Mouse (Mus musculus) testis, adult 2 months (tissue): ENCODE results near the gene Mafg. TPM values are rescaled to one million over a fixed set of nuclear protein-coding genes. Genes with fewer than 3 reads are reported as not detected.

Experiments
- H3K27ac ChIP-seq: fragments of 200-500 bp; 2 replicates; pipeline ENCODE4 v1.5.1; 2012; ENCODE audit warnings: low read depth, low read length; ENCODE audit not compliant: control insufficient read depth, insufficient read depth
- H3K27me3 ChIP-seq: fragments of 200-500 bp; 2 replicates; pipeline ENCODE4 v1.6.1; 2012; ENCODE audit warnings: mild to moderate bottlenecking, low read length, moderate library complexity; ENCODE audit not compliant: control insufficient read depth, insufficient read depth
- H3K36me3 ChIP-seq: fragments of 200-500 bp; 2 replicates; pipeline ENCODE4 v1.6.1; 2012; ENCODE audit warnings: mild to moderate bottlenecking, low read length; ENCODE audit not compliant: control insufficient read depth, insufficient read depth
- H3K4me1 ChIP-seq: fragments of 200-500 bp; 2 replicates; pipeline ENCODE4 v1.6.1; 2012; ENCODE audit warnings: low read length; ENCODE audit not compliant: control insufficient read depth, insufficient read depth
- H3K4me3 ChIP-seq: fragments of 200-500 bp; 2 replicates; pipeline ENCODE4 v1.5.1; 2012; ENCODE audit warnings: low read depth, mild to moderate bottlenecking, low read length, moderate library complexity, mixed read lengths; ENCODE audit not compliant: control insufficient read depth
- CTCF ChIP-seq: fragments of 200-500 bp; IDR thresholded peaks from 2 replicates; pipeline ENCODE4 v1.5.1; 2012; ENCODE audit warnings: low read depth, mild to moderate bottlenecking, inconsistent platforms, low read length, moderate library complexity; ENCODE audit not compliant: control insufficient read depth, insufficient read depth, insufficient replicate concordance
- POLR2A ChIP-seq: fragments of 200-500 bp; IDR thresholded peaks from 2 replicates; pipeline ENCODE4 v1.6.1; 2012; ENCODE audit warnings: low read depth, mild to moderate bottlenecking, inconsistent platforms, low read length, moderate library complexity; ENCODE audit not compliant: control insufficient read depth
- polyA plus RNA-seq: library from polyadenylated mRNA; depleted of rRNA; stranded (reverse); fragments of >200 nt; gene quantifications from 2 replicates; pipeline ENCODE4 v1.2.3, GENCODE M21; 2012

Mafg gene
- polyA plus RNA-seq, 1 experiment, result 9.5 TPM

DNA sequence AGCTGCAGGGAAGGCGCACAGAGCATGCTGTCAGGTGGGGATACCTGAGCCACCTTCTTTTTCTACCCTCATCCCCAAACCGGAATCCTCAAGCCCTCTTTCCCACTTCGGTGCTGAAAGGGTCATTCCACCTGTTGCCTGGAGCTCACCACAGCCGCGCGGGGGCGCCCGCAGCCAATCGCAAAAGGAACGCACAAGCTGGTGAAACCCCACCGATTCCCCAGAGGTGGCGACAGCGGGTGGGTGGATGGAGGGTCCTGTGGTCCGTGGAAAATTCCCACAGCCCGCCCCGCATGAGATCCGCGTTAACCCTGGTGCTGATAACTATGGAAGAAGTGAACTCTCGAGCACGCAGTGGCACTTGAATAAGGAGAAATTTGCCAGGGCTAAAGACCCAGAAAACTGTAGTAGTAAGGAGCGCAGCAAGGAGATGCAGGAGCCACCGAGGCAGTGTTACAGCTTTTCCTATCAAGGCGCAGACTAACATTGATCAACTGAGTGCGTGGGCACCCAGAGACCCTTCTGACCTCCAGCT lies 25.5 kb upstream of the Mafg start:
- Histone ChIP-seq H3K27ac (no peak overlapping the region), H3K27me3 (no peaks in the 10 kb centered on the region; the same call in 1 of the 2 replicates), H3K4me3 (no peak overlapping the region), H3K4me1 (peaks cover 13% of the 10 kb centered on the region), H3K36me3 (no peaks in the 10 kb centered on the region)
- no peak for TF ChIP-seq POLR2A
- TF ChIP-seq CTCF, result peak; percentile 25; the same call in 1 of the 2 replicates

GRCm38 (mm10) chr11:120657301-120657700 lies 23.9 kb upstream of the Mafg start:
- H3K4me1 ChIP-seq, result peaks cover 13% of the 10 kb centered on the region
- TF ChIP-seq CTCF (no peak), POLR2A (no peak)
- H3K27me3 ChIP-seq, result no peaks in the 10 kb centered on the region; the same call in 1 of the 2 replicates
- no peaks in the 10 kb centered on the region for H3K36me3 ChIP-seq
- no peak overlapping the region for H3K27ac ChIP-seq
- no peak overlapping the region for H3K4me3 ChIP-seq

DNA sequence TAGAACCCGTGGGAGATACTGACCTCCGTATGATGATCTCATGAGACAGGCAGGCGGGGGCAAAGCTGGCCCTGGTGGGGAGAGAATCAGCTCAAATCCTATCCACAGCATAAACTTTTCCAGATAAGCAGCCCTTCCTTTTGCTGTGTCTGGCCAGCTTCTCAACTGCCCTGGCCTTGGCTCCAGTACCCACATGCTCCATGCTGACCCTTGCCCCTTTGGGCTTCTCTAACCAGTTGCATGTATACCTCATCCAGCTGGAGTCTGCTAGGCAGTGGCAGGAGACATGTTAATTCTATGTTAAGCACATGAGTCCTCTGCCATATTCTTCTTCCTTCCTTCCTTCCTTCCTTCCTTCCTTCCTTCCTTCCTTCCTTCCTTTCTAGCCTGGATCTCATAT lies 21.3 kb upstream of the Mafg start:
- TF ChIP-seq POLR2A, result no peak
- TF ChIP-seq CTCF, result no peak
- H3K27ac ChIP-seq, result no peak overlapping the region
- H3K4me3 ChIP-seq, result no peak overlapping the region
- H3K27me3 ChIP-seq, result no peaks in the 10 kb centered on the region
- H3K36me3 ChIP-seq, result no peaks in the 10 kb centered on the region
- H3K4me1 ChIP-seq, result peaks cover 6% of the 10 kb centered on the region

DNA sequence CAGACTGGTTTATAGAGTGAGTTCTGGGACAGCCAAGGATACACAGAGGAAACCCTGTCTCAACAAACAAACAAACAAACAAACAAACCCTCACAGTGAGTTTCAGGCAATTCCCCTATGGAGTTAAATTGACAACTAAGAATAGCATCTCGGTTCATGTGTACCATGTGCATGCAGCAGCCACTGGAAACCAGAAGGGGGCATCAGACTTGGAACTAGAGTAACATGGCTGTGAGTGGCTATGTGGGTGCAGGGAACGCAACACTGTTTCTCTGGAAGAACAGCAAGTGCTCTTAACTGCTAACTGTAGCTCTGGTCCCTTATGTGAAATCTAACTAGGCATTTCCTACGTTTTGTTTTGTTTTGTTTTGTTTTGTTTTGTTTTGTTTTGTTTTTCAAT lies 18.5 kb upstream of the Mafg start:
- Histone ChIP-seq H3K27ac (no peak overlapping the region), H3K4me1 (peaks cover 8% of the 10 kb centered on the region), H3K27me3 (0 out of 2 replicates have a peak, but pooled peaks cover 2% of the 10 kb centered on the region), H3K4me3 (no peak overlapping the region), H3K36me3 (no peaks in the 10 kb centered on the region)
- no peak for TF ChIP-seq CTCF
- no peak for TF ChIP-seq POLR2A

DNA sequence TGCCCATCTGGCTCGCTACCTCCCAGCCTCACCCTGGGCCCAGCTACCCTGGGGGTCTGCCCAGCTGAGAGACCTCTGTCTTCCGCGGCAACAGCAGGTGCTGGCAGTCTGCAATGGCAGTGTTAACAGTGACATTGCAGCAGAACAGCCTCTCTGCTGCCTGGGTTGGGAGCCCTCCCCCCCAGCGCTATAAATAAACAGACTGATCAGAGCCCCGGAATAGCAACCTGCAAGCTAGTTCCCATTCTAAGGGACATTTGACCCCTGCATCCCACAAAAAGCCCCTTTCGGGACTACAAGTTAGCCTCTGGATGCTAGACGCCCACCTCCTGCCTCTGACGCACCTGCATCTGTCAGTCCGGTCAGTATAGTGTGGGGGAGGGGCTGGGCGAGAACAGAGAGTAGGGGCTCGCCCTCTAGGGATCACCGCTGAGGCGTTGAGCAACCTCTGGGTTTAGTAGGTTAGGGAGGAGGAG lies 14.6 kb upstream of the Mafg start, which contains the start of gene Myadml2:
Myadml2 (minus strand) TSS at position 158 of the 476 bp plus-strand sequence.
- Histone ChIP-seq H3K4me1 (peaks cover 14% of the 10 kb centered on the region), H3K4me3 (peak within 1 kb of the TSS; percentile 46), H3K36me3 (no peaks in the 10 kb centered on the region), H3K27me3 (0 out of 2 replicates have a peak, but pooled peaks cover 2% of the 10 kb centered on the region), H3K27ac (no peak within 1 kb of the TSS)
- TF ChIP-seq POLR2A (no peak), CTCF (no peak)

GRCm38 (mm10) chr11:120647047-120647830 lies 13.8 kb upstream of the Mafg start:
- Histone ChIP-seq H3K36me3 (no peaks in the 10 kb centered on the region), H3K27me3 (0 out of 2 replicates have a peak, but pooled peaks cover 2% of the 10 kb centered on the region), H3K4me1 (peaks cover 17% of the 10 kb centered on the region), H3K27ac (no peak overlapping the region), H3K4me3 (peak overlapping the region; percentile 46)
- TF ChIP-seq CTCF, result no peak
- no peak for TF ChIP-seq POLR2A

DNA sequence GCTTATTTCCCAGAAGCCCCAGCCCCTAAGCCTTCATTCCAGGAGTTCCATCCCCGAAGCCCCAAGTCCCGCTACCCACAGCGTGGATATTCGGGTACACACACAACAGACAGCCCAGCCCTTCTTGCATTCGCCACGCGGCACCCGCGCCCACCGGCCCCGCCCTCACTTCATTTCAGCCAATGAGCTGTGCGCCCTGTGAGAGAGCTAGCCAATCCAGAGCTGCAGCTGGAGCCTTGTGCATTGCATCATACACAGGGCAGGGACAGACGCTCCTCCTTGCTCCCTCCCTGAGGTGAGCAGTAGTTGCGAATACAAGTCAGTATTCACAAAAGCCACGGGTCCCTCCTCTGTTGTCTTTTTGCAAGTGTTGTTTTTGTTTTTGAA lies 10.2 kb upstream of the Mafg start, which contains the start of gene Pycr1:
Pycr1 (minus strand) TSS at position 169 of the 387 bp plus-strand sequence.
- peaks cover 17% of the 10 kb centered on the region for H3K4me1 ChIP-seq
- TF ChIP-seq POLR2A, result no peak
- TF ChIP-seq CTCF, result no peak
- H3K27ac ChIP-seq, result no peak within 1 kb of the TSS
- peak within 1 kb of the TSS; percentile 54 for H3K4me3 ChIP-seq
- H3K36me3 ChIP-seq, result no peaks in the 10 kb centered on the region
- H3K27me3 ChIP-seq, result 0 out of 2 replicates have a peak, but pooled peaks cover 2% of the 10 kb centered on the region
